Mouse (Mus musculus) neural tube, embryonic 12.5 days (tissue): ENCODE measurements around the gene Tbc1d8. TPM values are rescaled to one million over a fixed set of nuclear protein-coding genes. Genes with fewer than 3 reads are reported as not detected.

Experiments used
- ATAC-seq: fragments of 200-750 bp; cut with Nextera tagmentation; 2 replicates; pipeline ENCODE4 v1.8.0; 2017; ENCODE audit warnings: low read depth, mild to moderate bottlenecking, moderate TSS enrichment, moderate library complexity; ENCODE audit not compliant: low FRiP score
- H3K27ac ChIP-seq: fragments of 300-500 bp; sonication (generic); 2 replicates; pipeline ENCODE4 v1.5.1; 2016
- H3K27me3 ChIP-seq: fragments of 300-500 bp; sonication (generic); replicated peaks from 2 replicates; pipeline ENCODE4 v1.6.1; 2016; ENCODE audit warnings: mild to moderate bottlenecking
- H3K36me3 ChIP-seq: fragments of 300-500 bp; sonication (generic); 2 replicates; pipeline ENCODE4 v1.6.1; 2016; ENCODE audit warnings: mild to moderate bottlenecking
- H3K4me1 ChIP-seq: fragments of 300-500 bp; sonication (generic); 2 replicates; pipeline ENCODE4 v1.6.1; 2016
- H3K4me2 ChIP-seq: fragments of 300-500 bp; sonication (generic); replicated peaks from 2 replicates; pipeline ENCODE4 v1.6.1; 2016; ENCODE audit warnings: mild to moderate bottlenecking
- H3K4me3 ChIP-seq: fragments of 300-500 bp; sonication (generic); 2 replicates; pipeline ENCODE4 v1.5.1; 2016
- H3K9ac ChIP-seq: fragments of 300-500 bp; sonication (generic); 2 replicates; pipeline ENCODE4 v1.6.1; 2016; ENCODE audit warnings: mild to moderate bottlenecking
- H3K9me3 ChIP-seq: fragments of 300-500 bp; sonication (generic); 2 replicates; pipeline ENCODE4 v1.6.1; 2016; ENCODE audit warnings: mild to moderate bottlenecking
- WGBS: fragments of 180-500 bp; shearing (Covaris S2); methylation state at CpG from one replicate; pipeline ENCODE4 v1.1.7; 2016; 5-methylcytosine and 5-hydroxymethylcytosine counted together
- polyA plus RNA-seq: library from polyadenylated mRNA; unstranded; fragments of >200 nt; fragmentation: Nextera tagmentation; extraction: Ambion mirVana; gene quantifications from 2 replicates; pipeline ENCODE4 v1.2.1, GENCODE M21; 2016

The Tbc1d8 gene
- polyA plus RNA-seq, 1 experiment from 2014 or later, result 9.5 TPM

DNA sequence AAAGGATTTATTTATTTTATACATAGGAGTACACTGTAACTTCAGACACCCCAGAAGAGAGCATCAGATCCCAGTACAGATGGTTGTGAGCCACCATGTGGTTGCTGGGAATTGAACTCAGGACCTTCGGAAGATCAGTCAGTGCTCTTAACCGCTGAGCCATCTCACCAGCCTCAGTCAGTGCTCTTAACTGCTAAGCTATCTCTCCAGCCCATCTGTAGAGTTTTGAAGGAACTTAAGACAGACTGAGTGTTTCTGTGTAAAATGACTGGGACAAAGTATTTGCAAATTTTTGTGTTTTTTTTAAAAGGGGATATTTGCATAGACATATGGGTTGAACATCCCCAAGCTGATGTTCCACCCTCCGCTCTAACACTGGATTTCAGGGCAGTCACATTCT is 78.4 kb downstream of the Tbc1d8 start:
- 95% methylated on average over 3 of the region's 3 CpGs for WGBS
- H3K9ac ChIP-seq, result no peak overlapping the region
- ATAC-seq, result no peak
- H3K27me3 ChIP-seq, result no peaks in the 10 kb centered on the region
- H3K9me3 ChIP-seq, result 0 out of 2 replicates have a peak, but pooled peaks cover 4% of the 10 kb centered on the region
- no peak overlapping the region for H3K4me3 ChIP-seq
- peaks cover 4% of the 10 kb centered on the region; the same call in 1 of the 2 replicates for H3K36me3 ChIP-seq
- H3K4me1 ChIP-seq, result no peaks in the 10 kb centered on the region
- no peak overlapping the region for H3K4me2 ChIP-seq
- no peak overlapping the region for H3K27ac ChIP-seq

DNA sequence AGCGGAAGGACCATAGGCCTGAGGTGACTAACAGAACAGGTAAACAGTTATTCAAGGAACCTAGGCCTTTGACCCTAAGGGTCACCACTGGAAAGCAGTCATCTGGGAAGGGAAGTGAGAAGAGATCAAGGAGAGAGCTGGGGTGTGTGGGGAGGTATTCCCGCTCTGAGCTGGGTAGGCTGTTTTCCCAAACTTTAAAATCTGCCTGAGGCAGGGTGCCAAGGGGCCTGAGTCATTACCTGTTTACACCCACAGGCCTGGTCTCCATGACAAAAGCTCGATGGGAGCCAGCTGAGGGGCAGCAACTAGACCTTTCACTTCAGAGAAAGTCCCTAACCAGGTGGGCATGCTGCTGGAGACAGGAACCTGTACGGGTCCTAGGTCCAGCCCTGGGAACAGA is 79.3 kb downstream of the Tbc1d8 start:
- H3K4me3 ChIP-seq, result no peak overlapping the region
- H3K9ac ChIP-seq, result no peak overlapping the region
- H3K4me2 ChIP-seq, result no peak overlapping the region
- no peaks in the 10 kb centered on the region for H3K27me3 ChIP-seq
- H3K27ac ChIP-seq, result no peak overlapping the region
- H3K9me3 ChIP-seq, result 0 out of 2 replicates have a peak, but pooled peaks cover 4% of the 10 kb centered on the region
- WGBS, result 78% methylated on average over 4 of the region's 4 CpGs
- ATAC-seq, result no peak
- peaks cover 4% of the 10 kb centered on the region; the same call in 1 of the 2 replicates for H3K36me3 ChIP-seq
- H3K4me1 ChIP-seq, result no peaks in the 10 kb centered on the region

DNA sequence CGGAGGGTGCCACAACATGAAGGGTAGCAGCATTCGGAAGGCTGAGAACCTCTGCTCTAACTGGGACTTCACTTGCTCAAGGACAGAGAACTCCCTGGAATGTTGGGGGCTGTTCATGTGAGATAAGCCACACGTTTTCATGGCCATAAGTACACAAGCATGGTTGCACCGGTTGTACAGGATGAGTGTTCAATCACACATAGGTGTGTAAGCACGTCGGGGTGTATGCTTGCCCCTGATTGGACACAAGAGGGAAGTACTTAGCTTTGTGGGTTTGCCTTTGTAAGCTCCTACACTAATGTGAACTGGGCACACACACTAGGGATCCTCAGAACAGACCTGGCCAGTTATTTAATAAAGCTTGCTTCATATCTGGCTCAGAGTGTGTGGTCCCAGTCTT is 80.3 kb downstream of the Tbc1d8 start:
- no peak overlapping the region for H3K4me3 ChIP-seq
- H3K9me3 ChIP-seq, result 0 out of 2 replicates have a peak, but pooled peaks cover 4% of the 10 kb centered on the region
- WGBS, result 89% methylated on average over 6 of the region's 6 CpGs
- H3K4me1 ChIP-seq, result no peaks in the 10 kb centered on the region
- H3K9ac ChIP-seq, result no peak overlapping the region
- H3K4me2 ChIP-seq, result no peak overlapping the region
- H3K27me3 ChIP-seq, result no peaks in the 10 kb centered on the region
- peaks cover 4% of the 10 kb centered on the region; the same call in 1 of the 2 replicates for H3K36me3 ChIP-seq
- no peak overlapping the region for H3K27ac ChIP-seq
- ATAC-seq, result no peak

DNA sequence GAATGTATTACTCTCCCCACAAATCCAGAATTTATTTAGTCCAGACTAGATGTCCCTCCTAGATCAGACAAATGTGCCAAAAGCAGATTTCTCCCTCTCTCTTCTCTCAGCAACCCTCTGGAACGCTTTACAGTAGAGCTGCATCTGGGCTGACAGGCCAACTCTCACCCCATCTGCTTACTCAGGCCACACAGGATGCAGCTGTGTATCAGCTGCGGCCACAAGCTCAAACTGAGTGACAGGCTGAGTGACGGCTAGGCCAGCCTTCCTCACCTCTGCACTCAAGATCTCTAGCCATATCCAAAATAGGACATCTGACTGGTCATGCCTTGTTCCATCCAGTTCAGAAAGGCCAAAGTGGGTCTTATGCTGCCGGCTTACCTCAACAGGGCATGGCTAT is 82.2 kb downstream of the Tbc1d8 start:
- H3K9ac ChIP-seq, result no peak overlapping the region
- no peak for ATAC-seq
- 82% methylated on average over 4 of the region's 4 CpGs for WGBS
- no peak overlapping the region for H3K4me2 ChIP-seq
- peaks cover 4% of the 10 kb centered on the region; the same call in 1 of the 2 replicates for H3K36me3 ChIP-seq
- H3K27me3 ChIP-seq, result no peaks in the 10 kb centered on the region
- 0 out of 2 replicates have a peak, but pooled peaks cover 4% of the 10 kb centered on the region for H3K9me3 ChIP-seq
- no peak overlapping the region for H3K27ac ChIP-seq
- no peaks in the 10 kb centered on the region for H3K4me1 ChIP-seq
- H3K4me3 ChIP-seq, result no peak overlapping the region

DNA sequence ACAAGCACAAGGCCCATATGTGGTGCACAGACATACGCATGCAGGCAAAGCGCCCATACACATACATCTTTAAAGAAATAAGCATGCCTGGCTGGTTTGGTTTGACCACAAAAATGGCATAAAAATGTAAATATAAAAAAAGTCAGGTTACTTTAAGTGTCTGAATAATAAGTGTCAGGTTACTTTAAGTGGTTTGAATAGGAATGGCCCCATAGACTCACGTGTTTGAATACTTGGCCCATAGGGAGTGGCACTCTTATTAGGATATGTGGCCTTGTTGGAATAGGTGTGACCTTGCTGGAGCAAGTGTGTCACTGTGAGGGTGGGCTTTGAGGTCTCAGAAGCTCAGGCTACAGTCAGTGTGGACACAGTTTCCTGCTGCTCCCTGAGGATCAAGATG is 83.9 kb downstream of the Tbc1d8 start:
- 81% methylated on average over 3 of the region's 3 CpGs for WGBS
- Histone ChIP-seq H3K9ac (no peak overlapping the region), H3K4me1 (no peaks in the 10 kb centered on the region), H3K27ac (no peak overlapping the region), H3K4me2 (no peak overlapping the region), H3K4me3 (no peak overlapping the region), H3K9me3 (0 out of 2 replicates have a peak, but pooled peaks cover 4% of the 10 kb centered on the region), H3K36me3 (peaks cover 4% of the 10 kb centered on the region; the same call in 1 of the 2 replicates), H3K27me3 (no peaks in the 10 kb centered on the region)
- ATAC-seq, result no peak

DNA sequence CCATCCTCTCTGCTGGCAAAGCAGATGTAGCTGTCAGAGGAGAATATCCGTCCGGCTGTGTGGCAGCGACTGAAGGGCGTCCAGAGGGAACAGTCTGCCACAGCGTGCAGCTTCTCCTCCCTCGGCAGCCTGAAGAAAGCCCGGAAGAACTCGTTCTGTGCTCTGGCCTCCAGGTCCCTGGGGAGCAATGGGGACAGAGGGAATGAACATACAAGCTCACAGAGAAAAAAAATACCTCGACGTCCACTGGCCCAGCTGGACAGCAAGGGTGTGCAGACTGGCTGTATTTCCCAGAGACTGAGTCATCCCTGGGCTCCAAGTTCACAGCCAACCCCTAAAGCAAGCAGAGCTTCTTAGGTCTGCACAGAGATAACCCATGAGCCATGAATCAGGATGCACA is 84.5 kb downstream of the Tbc1d8 start:
- 53% methylated on average over 10 of the region's 10 CpGs for WGBS
- no peaks in the 10 kb centered on the region for H3K4me1 ChIP-seq
- ATAC-seq, result no peak
- peaks cover 4% of the 10 kb centered on the region; the same call in 1 of the 2 replicates for H3K36me3 ChIP-seq
- H3K4me3 ChIP-seq, result no peak overlapping the region
- H3K27ac ChIP-seq, result no peak overlapping the region
- H3K9me3 ChIP-seq, result 0 out of 2 replicates have a peak, but pooled peaks cover 4% of the 10 kb centered on the region
- H3K4me2 ChIP-seq, result no peak overlapping the region
- no peak overlapping the region for H3K9ac ChIP-seq
- H3K27me3 ChIP-seq, result no peaks in the 10 kb centered on the region

DNA sequence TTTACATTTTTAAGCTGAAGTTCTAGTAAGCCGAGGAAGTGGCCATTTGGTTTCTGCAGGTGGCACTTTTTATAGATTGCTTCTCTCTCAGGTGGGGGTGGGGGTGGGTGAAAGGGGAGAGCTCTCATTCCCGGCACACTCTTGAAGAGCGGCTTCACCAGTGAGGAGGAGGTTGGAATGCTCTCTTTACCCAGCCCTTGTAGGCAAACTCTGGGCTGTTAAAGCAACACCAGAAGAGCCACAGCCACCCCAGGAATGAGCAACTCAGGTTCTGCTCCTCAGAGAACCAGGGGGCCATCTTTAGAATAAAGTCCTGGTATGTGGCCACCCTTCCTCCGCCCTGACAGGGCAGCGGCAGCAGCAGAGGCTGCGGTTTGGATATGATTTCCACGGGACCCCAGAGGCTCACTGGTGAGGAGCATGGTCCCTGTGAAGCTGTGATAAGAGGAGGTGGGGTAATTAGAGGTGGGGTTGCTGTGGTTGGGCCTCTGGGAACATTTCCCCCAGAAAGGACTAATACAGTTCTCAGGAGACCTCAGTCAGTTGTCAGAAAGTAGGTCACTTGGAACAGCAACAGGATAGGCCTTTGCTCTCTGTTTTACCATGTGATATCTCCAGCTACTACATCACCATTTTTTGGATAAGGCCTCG is 85.2 kb downstream of the Tbc1d8 start:
- WGBS, result 82% methylated on average over 8 of the region's 8 CpGs
- H3K9ac ChIP-seq, result no peak overlapping the region
- no peak for ATAC-seq

DNA sequence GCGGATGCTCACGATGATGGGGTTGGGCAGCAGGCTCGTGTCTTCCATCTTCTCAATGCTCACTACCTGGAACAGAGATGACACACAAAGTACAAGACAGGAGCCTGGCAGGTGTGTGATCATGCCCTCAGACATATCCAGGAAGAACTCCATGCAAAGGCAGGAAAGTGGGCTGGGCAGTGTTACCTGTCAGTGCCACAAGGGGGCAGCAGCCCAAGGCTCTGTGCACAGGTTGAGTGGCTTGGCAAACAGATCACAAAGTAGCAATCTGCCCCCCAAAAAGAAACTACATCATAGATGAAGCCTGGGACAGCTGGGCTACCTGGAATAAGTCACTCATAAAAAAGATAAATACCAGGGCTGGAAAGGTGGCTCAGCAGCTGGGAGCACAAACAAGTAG is 86.4 kb downstream of the Tbc1d8 start:
- no peak overlapping the region for H3K4me3 ChIP-seq
- H3K36me3 ChIP-seq, result peaks cover 1% of the 10 kb centered on the region; the same call in 1 of the 2 replicates
- no peaks in the 10 kb centered on the region for H3K4me1 ChIP-seq
- 0 out of 2 replicates have a peak, but pooled peaks cover 2% of the 10 kb centered on the region for H3K9me3 ChIP-seq
- no peak overlapping the region for H3K27ac ChIP-seq
- H3K4me2 ChIP-seq, result no peak overlapping the region
- no peak overlapping the region for H3K9ac ChIP-seq
- no peak; the same call in 1 of the 2 replicates for ATAC-seq
- 61% methylated on average over 3 of the region's 3 CpGs for WGBS
- H3K27me3 ChIP-seq, result no peaks in the 10 kb centered on the region

More for the DNA sequence above, 85.2 kb downstream of the Tbc1d8 start:
- Histone ChIP-seq H3K4me1 (no peaks in the 10 kb centered on the region), H3K27me3 (no peaks in the 10 kb centered on the region), H3K36me3 (peaks cover 4% of the 10 kb centered on the region; the same call in 1 of the 2 replicates), H3K4me2 (no peak overlapping the region), H3K4me3 (no peak overlapping the region), H3K27ac (no peak overlapping the region), H3K9me3 (0 out of 2 replicates have a peak, but pooled peaks cover 4% of the 10 kb centered on the region)

DNA sequence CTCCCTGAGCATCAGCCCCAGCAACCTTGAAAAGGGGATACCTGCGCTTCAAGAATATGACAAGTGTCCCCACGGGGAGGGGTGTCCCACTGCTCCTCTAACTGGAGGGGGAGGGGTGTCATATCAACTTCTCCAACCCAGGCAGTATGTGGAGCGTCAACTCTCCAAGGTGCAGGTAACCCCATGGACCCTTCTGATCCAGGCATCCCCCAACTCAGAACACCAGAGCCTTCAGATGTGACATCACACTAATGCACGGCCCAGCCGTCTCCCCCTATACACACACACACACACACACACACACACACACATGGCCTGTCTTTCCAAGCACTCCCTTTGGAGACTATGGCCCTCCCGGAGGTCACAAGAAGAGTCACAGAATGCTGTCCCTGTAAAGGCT is 86.9 kb downstream of the Tbc1d8 start:
- WGBS, result 92% methylated on average over 6 of the region's 6 CpGs
- no peaks in the 10 kb centered on the region for H3K27me3 ChIP-seq
- H3K27ac ChIP-seq, result no peak overlapping the region
- no peak overlapping the region for H3K9ac ChIP-seq
- no peaks in the 10 kb centered on the region for H3K4me1 ChIP-seq
- H3K4me3 ChIP-seq, result no peak overlapping the region
- H3K9me3 ChIP-seq, result no peaks in the 10 kb centered on the region
- H3K4me2 ChIP-seq, result no peak overlapping the region
- no peaks in the 10 kb centered on the region for H3K36me3 ChIP-seq
- ATAC-seq, result no peak

DNA sequence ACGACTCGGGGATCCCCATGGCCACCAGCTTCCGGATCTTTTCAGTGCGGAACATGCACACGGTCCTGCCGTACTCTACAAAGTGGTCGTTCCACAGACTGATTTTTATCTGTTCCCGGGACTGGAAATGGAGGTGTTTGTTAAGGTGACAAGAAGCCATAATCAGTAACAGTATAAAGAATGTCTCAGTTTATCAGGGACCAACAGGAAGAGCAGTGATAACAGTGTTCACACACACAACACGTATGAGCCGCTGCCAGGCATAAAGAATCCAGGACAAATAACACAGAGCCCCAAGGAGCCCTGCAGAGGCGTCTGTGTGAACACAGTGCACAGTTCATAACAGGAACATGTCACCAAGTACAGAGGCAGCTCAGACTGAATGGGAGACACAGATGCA is 89.2 kb downstream of the Tbc1d8 start:
- Histone ChIP-seq H3K27me3 (no peaks in the 10 kb centered on the region), H3K4me2 (no peak overlapping the region), H3K4me1 (no peaks in the 10 kb centered on the region), H3K9ac (no peak overlapping the region), H3K27ac (no peak overlapping the region), H3K4me3 (no peak overlapping the region), H3K36me3 (no peaks in the 10 kb centered on the region), H3K9me3 (no peaks in the 10 kb centered on the region)
- 94% methylated on average over 11 of the region's 11 CpGs for WGBS
- no peak for ATAC-seq

DNA sequence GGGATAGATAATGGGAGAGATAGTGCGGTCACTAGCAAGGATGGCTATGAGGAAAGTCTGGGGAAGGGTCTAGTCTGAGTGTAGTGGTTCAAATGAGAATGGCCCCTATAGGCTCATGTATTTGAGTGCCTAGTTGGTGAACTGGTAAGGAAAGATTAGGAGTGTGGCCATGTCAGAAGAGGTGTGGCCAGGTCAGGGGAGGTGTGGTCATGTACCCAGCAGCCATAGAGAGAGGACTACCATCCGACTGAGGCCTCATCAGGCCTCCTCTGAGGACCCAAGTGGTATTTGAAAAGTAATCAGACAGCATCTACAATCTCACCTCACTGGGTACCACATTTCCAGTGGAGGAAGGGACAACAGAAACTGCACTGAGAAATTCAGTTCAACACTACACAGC is 90.4 kb downstream of the Tbc1d8 start:
- no peaks in the 10 kb centered on the region for H3K27me3 ChIP-seq
- no peak overlapping the region for H3K27ac ChIP-seq
- H3K9ac ChIP-seq, result no peak overlapping the region
- H3K36me3 ChIP-seq, result no peaks in the 10 kb centered on the region
- WGBS, result 85% methylated on average over 2 of the region's 2 CpGs
- no peak overlapping the region for H3K4me2 ChIP-seq
- no peak for ATAC-seq
- H3K9me3 ChIP-seq, result no peaks in the 10 kb centered on the region
- no peak overlapping the region for H3K4me3 ChIP-seq
- H3K4me1 ChIP-seq, result no peaks in the 10 kb centered on the region

DNA sequence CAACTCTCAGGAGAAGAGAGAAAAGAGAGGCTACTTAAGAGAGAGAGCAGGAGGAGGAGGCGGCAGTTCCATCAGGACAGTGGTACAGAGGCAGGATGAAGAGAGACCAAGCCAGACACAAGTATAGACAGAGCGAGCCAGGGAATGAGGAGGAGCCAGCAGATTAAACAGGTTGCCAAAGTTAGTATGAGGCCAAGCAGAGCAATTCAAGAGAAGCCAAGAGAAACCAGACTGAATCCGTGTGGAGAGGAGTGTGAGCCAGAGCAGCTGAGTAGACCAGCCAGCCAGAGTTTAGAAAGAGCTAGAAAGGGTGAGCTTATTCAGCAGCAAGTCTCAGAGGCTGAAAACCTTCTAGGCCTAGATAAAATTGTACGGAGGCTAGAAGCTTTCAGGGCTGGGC is 91.1 kb downstream of the Tbc1d8 start:
- Histone ChIP-seq H3K4me3 (no peak overlapping the region), H3K4me2 (no peak overlapping the region), H3K27me3 (no peaks in the 10 kb centered on the region), H3K9ac (no peak overlapping the region), H3K9me3 (no peaks in the 10 kb centered on the region), H3K27ac (no peak overlapping the region), H3K36me3 (no peaks in the 10 kb centered on the region), H3K4me1 (no peaks in the 10 kb centered on the region)
- 91% methylated on average over 4 of the region's 4 CpGs for WGBS
- no peak for ATAC-seq

DNA sequence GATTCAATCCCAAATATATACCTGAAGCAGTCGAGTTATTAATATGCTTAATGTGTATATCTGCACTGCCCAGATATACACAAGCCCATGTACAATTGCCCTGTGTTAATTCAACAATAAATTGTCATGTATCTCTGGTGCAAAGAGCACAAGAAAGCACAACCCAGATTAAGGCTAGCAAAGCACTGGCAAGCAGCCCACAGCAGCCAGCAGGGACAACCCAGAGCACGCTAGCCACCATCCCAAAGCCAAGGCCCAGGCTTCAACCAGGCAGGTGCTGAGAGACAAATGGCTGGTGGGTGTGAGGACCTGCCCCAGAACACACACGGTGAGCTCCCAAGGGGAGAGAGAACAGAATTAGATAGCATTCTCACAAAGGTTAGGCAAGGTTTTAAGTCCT is 92.1 kb downstream of the Tbc1d8 start:
- Histone ChIP-seq H3K36me3 (no peaks in the 10 kb centered on the region), H3K27ac (no peak overlapping the region), H3K9ac (no peak overlapping the region), H3K27me3 (no peaks in the 10 kb centered on the region), H3K4me1 (no peaks in the 10 kb centered on the region), H3K4me2 (no peak overlapping the region), H3K4me3 (no peak overlapping the region), H3K9me3 (no peaks in the 10 kb centered on the region)
- no peak for ATAC-seq
- WGBS, result 87% methylated on average over 3 of the region's 3 CpGs
